Mouse (Mus musculus): ENCODE measurements at regions not wholly inside any gene's neighbourhood (a gene's known extent, or its start where the extent isn't known, plus 50 kb on each side); places are given as distances from the start of the nearest gene placed in this dataset.

GRCm38 (mm10) chr8:34251934-34252333 lies 140.4 kb upstream of the Gm10131 start:
- TF ChIP-seq CTCF (IDR thresholded peaks at IDR 0.05; ENCODE audit: borderline replicate concordance, extremely low read depth, insufficient read depth, insufficient read length) (no peak), POLR2A (IDR thresholded peaks at IDR 0.05; ENCODE audit: borderline replicate concordance, extremely low read depth, insufficient read depth, insufficient read length, poor library complexity, severe bottlenecking) (no peak)

Measured in brain, embryonic 14.5 days (tissue).